8 mouse cellular contexts compared by ENCODE assay signal in genomic region chr11:46311181-46311702, GRCm38 (mm10). TPM values are rescaled to one million over a fixed set of nuclear protein-coding genes. Genes with fewer than 3 reads are reported as not detected.
DNase-seq lines count a peak whose midpoint lies in the region; ATAC-seq lines count a peak whose summit lies in the region.

No protein-coding gene starts in this region.

- H3K27ac ChIP-seq in forebrain, embryonic 11.5 days (ENCODE audit: low read depth, low read length) = peak overlapping the region; percentile 57; the same call in 1 of the 2 replicates
- no peak overlapping the region for H3K27ac ChIP-seq in limb, embryonic 11.5 days (replicated peaks; ENCODE audit: low read depth, low read length)

- peaks cover 11% of the 10 kb centered on the region for H3K9me3 ChIP-seq in megakaryocyte, embryonic 14.5 days
- H3K9me3 ChIP-seq in forebrain, embryonic 11.5 days (ENCODE audit: control insufficient read depth, low read length) = no peaks in the 10 kb centered on the region
- H3K9me3 ChIP-seq in limb, embryonic 11.5 days (ENCODE audit: control insufficient read depth, low read length) = no peaks in the 10 kb centered on the region

- peaks cover 25% of the 10 kb centered on the region for H3K36me3 ChIP-seq in megakaryocyte, embryonic 14.5 days (replicated peaks; ENCODE audit: low read length)
- no peaks in the 10 kb centered on the region; the same call in 1 of the 2 replicates for H3K36me3 ChIP-seq in forebrain, embryonic 11.5 days (ENCODE audit: control insufficient read depth, insufficient read depth, low read length)
- no peaks in the 10 kb centered on the region for H3K36me3 ChIP-seq in limb, embryonic 11.5 days (ENCODE audit: control insufficient read depth, insufficient read depth, low read length)

- no peak for ATAC-seq in megakaryocyte, adult 5-6 weeks (ENCODE audit: poor library complexity, severe bottlenecking)
- ATAC-seq in forebrain, embryonic 11.5 days (replicated peaks; ENCODE audit: low FRiP score) = peak; percentile 4; the same call in 1 of the 2 replicates
- peak; percentile 29; the same call in 1 of the 2 replicates for ATAC-seq in limb, embryonic 11.5 days (ENCODE audit: insufficient number of reproducible peaks, low FRiP score, low TSS enrichment, low read depth)

- peak; percentile 75 for DNase-seq in brain, adult 2 months (ENCODE audit: low read depth, low spot score)
- no peak for DNase-seq in forebrain, embryonic 11.5 days (ENCODE audit: low spot score)
- DNase-seq in limb, embryonic 11.5 days (ENCODE audit: low spot score) = no peak
- peak; percentile 79 for DNase-seq in naive thymus-derived CD4-positive, alpha-beta T cell, adult 2 months (ENCODE audit: low read depth)
- no peak for DNase-seq in MN1 (ENCODE audit: low spot score)
- DNase-seq in embryo, embryonic 10 days (ENCODE audit: low spot score) = no peak

- H3K4me1 ChIP-seq in megakaryocyte, embryonic 14.5 days = peaks cover 76% of the 10 kb centered on the region
- peaks cover 18% of the 10 kb centered on the region for H3K4me1 ChIP-seq in forebrain, embryonic 11.5 days (replicated peaks; ENCODE audit: control insufficient read depth, insufficient read depth, low read length)
- peaks cover 14% of the 10 kb centered on the region for H3K4me1 ChIP-seq in limb, embryonic 11.5 days (ENCODE audit: control insufficient read depth, insufficient read depth, low read length)

- H3K27me3 ChIP-seq in megakaryocyte, embryonic 14.5 days (replicated peaks) = peaks cover 10% of the 10 kb centered on the region
- H3K27me3 ChIP-seq in forebrain, embryonic 11.5 days (ENCODE audit: control insufficient read depth, insufficient read depth, low read length) = no peaks in the 10 kb centered on the region
- H3K27me3 ChIP-seq in limb, embryonic 11.5 days (ENCODE audit: control insufficient read depth, insufficient read depth, low read length) = no peaks in the 10 kb centered on the region

- WGBS in forebrain, embryonic 11.5 days = 5% methylated on average over 14 of the region's 14 CpGs
- 9% methylated on average over 14 of the region's 14 CpGs for WGBS in limb, embryonic 11.5 days

- peak overlapping the region; percentile 98 for H3K4me3 ChIP-seq in megakaryocyte, embryonic 14.5 days (replicated peaks)
- peak overlapping the region; percentile 79 for H3K4me3 ChIP-seq in forebrain, embryonic 11.5 days (ENCODE audit: low read depth, low read length)
- H3K4me3 ChIP-seq in limb, embryonic 11.5 days (ENCODE audit: low read depth, low read length) = peak overlapping the region; percentile 79

- peak overlapping the region; percentile 94 for H3K4me2 ChIP-seq in forebrain, embryonic 11.5 days (ENCODE audit: low read depth, low read length, severe bottlenecking)
- peak overlapping the region; percentile 100 for H3K4me2 ChIP-seq in limb, embryonic 11.5 days (ENCODE audit: low read depth, severe bottlenecking)

- H3K9ac ChIP-seq in forebrain, embryonic 11.5 days (ENCODE audit: low read length) = peak overlapping the region; percentile 90
- peak overlapping the region; percentile 76 for H3K9ac ChIP-seq in limb, embryonic 11.5 days (ENCODE audit: low read length)

RNA-seq across cellular contexts. Expression of gene Cyfip2, which starts 1.4 kb away (rescaled TPM):
- 2.3 and 3.2 TPM in 2 replicates for polyA plus RNA-seq in megakaryocyte, embryonic 14.5 days (2012; ENCODE audit: insufficient read depth, low replicate concordance)
- 56.5 and 69.7 TPM in 2 replicates for total RNA-seq in megakaryocyte, adult 5-6 weeks (2015)
- 28.2 and 50.1 TPM in 2 replicates for total RNA-seq in megakaryocyte, adult 5-6 weeks (2017)
- polyA plus RNA-seq in forebrain, embryonic 11.5 days (2014; fragmentation: Nextera tagmentation; extraction: Ambion mirVana) = 49.9 and 50.9 TPM in 2 replicates
- 16.2 and 18.0 TPM in 2 replicates for polyA plus RNA-seq in limb, embryonic 11.5 days (2014; fragmentation: Nextera tagmentation; extraction: Ambion mirVana)

Comparison
In these comparisons a context has a peak if more than half of its experiments do, and no peak if none do; other contexts are left out.
1. DNase-seq: peak in brain, adult 2 months (single experiment) and naive thymus-derived CD4-positive, alpha-beta T cell, adult 2 months (single experiment); none in forebrain, embryonic 11.5 days (single experiment), limb, embryonic 11.5 days (single experiment), MN1 (single experiment) and embryo, embryonic 10 days (single experiment).
2. Peak in every context shown above with its lines, with median percentiles within 50 percentile points of each other: H3K4me3 ChIP-seq.